Mouse (Mus musculus) hindbrain, embryonic 14.5 days (tissue): ENCODE results near the gene Mreg. TPM values are rescaled to one million over a fixed set of nuclear protein-coding genes. Genes with fewer than 3 reads are reported as not detected.
"Not testable (repeated sequence)": the region's sequence is repeated elsewhere in the genome, so short reads cannot be mapped to it uniquely, and the experiment has no call there.

Experiments used
- ATAC-seq: fragments of 200-750 bp; cut with Nextera tagmentation; 2 replicates; pipeline ENCODE4 v1.8.0; 2017; ENCODE audit warnings: moderate number of reproducible peaks, mild to moderate bottlenecking, moderate TSS enrichment, moderate library complexity; ENCODE audit not compliant: low FRiP score
- DNase-seq: peaks from one replicate; pipeline ENCODE4 v3.0.0-alpha.2; 2015; ENCODE audit warnings: low spot score
- H3K27ac ChIP-seq: fragments of 300-500 bp; sonication (generic); 2 replicates; pipeline ENCODE4 v1.5.1; 2014; ENCODE audit warnings: mild to moderate bottlenecking, moderate library complexity
- H3K27me3 ChIP-seq: fragments of 300-500 bp; sonication (generic); 2 replicates; pipeline ENCODE4 v1.6.1; 2014; ENCODE audit warnings: mild to moderate bottlenecking, low read length, mixed read lengths; ENCODE audit not compliant: control insufficient read depth, insufficient read depth
- H3K36me3 ChIP-seq: fragments of 300-500 bp; sonication (generic); replicated peaks from 2 replicates; pipeline ENCODE4 v1.6.1; 2014; ENCODE audit not compliant: control insufficient read depth, insufficient read depth
- H3K4me1 ChIP-seq: fragments of 300-500 bp; sonication (generic); replicated peaks from 2 replicates; pipeline ENCODE4 v1.6.1; 2014; ENCODE audit warnings: antibody characterized with exemption, low read length, mixed read lengths; ENCODE audit not compliant: control insufficient read depth, insufficient read depth
- H3K4me2 ChIP-seq: fragments of 300-500 bp; sonication (generic); replicated peaks from 2 replicates; pipeline ENCODE4 v1.6.1; 2014; ENCODE audit warnings: mild to moderate bottlenecking, moderate library complexity
- H3K4me3 ChIP-seq: fragments of 300-500 bp; sonication (generic); replicated peaks from 2 replicates; pipeline ENCODE4 v1.5.1; 2014; ENCODE audit warnings: mild to moderate bottlenecking, low read length
- H3K9ac ChIP-seq: fragments of 300-500 bp; sonication (generic); 2 replicates; pipeline ENCODE4 v1.6.1; 2014
- H3K9me3 ChIP-seq: fragments of 300-500 bp; sonication (generic); 2 replicates; pipeline ENCODE4 v1.6.1; 2016; ENCODE audit warnings: low read length; ENCODE audit not compliant: control insufficient read depth
- WGBS: fragments of 180-500 bp; shearing (Covaris S2); extraction: QIAGEN DNeasy Blood & Tissue Kit; methylation state at CpG from one replicate; pipeline ENCODE4 v1.1.7; 2014; 5-methylcytosine and 5-hydroxymethylcytosine counted together
- polyA plus RNA-seq: library from polyadenylated mRNA; unstranded; fragments of >200 nt; fragmentation: Nextera tagmentation; extraction: Ambion mirVana; gene quantifications from 2 replicates; pipeline ENCODE4 v1.2.1, GENCODE M21; 2014

The Mreg gene
- polyA plus RNA-seq, 1 experiment from 2014 or later, result 2.7 TPM

DNA sequence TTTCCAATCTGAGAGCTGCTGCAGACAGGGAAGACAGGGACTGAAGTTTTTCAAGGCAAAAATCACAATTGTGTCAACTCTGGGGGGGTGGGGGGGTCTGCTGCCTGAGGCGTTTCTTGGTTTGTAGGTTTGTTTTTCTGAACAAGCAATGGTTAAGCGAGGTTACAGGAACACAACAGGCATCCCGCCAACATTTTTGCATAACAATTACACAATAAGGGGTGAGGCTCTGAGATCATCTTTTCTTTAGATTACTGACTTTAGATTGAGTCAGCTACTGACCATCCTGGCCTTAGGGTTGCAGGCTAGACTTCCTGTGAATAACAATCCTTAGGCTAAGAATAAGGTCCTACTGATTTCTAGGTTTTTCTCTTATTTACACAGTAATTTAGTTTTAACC, 16.9 kb upstream of the Mreg start:
- no peak overlapping the region for H3K9ac ChIP-seq

GRCm38 (mm10) chr1:72227546-72227945, 15.4 kb upstream of the Mreg start:
- H3K4me3 ChIP-seq, result no peak overlapping the region
- no peak overlapping the region for H3K4me2 ChIP-seq
- ATAC-seq, result no peak
- no peaks in the 10 kb centered on the region for H3K4me1 ChIP-seq
- no peak overlapping the region for H3K9ac ChIP-seq
- 0 out of 2 replicates have a peak, but pooled peaks cover 5% of the 10 kb centered on the region for H3K27me3 ChIP-seq
- H3K36me3 ChIP-seq, result no peaks in the 10 kb centered on the region
- no peak for DNase-seq
- WGBS, result 90% methylated on average over 5 of the region's 5 CpGs
- H3K9me3 ChIP-seq, result no peaks in the 10 kb centered on the region
- H3K27ac ChIP-seq, result no peak overlapping the region

More for the DNA sequence above, 16.9 kb upstream of the Mreg start:
- H3K4me3 ChIP-seq, result no peak overlapping the region
- DNase-seq (no peak), ATAC-seq (no peak)
- H3K4me1 ChIP-seq, result no peaks in the 10 kb centered on the region
- no peak overlapping the region for H3K27ac ChIP-seq
- no peaks in the 10 kb centered on the region for H3K9me3 ChIP-seq
- 15% methylated on average over 3 of the region's 3 CpGs for WGBS
- H3K36me3 ChIP-seq, result no peaks in the 10 kb centered on the region
- H3K27me3 ChIP-seq, result 0 out of 2 replicates have a peak, but pooled peaks cover 5% of the 10 kb centered on the region
- H3K4me2 ChIP-seq, result no peak overlapping the region

DNA sequence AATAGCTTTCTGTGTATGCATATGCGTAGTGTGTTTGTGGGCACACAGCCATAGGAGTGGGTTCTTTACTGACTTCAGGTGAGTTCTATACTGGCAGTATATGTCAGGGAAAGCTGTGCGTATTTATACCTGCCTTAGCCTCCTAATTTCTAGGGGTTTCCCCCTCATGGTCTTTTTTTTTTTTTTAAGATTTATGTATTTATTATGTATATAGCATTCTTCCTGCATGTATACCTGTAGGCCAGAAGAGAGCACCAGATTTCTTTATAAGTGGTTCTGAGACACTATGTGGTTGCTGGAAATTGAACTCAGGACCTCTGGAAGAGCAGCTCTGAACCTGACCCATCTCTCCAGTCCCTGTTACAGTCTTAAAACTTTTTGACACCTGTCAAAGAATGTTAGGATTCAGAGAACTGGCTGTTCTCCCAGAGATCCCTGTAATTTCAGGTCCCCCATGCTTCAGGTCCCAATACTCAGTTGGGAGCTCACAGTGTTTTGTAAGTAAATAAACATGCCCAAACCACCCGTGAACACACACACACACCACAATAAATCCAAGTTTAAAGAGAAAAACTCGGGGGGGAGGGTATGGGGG, 14.9 kb upstream of the Mreg start:
- Histone ChIP-seq H3K27me3 (0 out of 2 replicates have a peak, but pooled peaks cover 5% of the 10 kb centered on the region), H3K9ac (peak overlapping the region; percentile 60; the same call in 1 of the 2 replicates), H3K4me1 (no peaks in the 10 kb centered on the region), H3K27ac (0 out of 2 replicates have a peak overlapping the region, but pooled peaks have one; percentile 32), H3K4me2 (peak overlapping the region; percentile 71; the same call in 1 of the 2 replicates), H3K36me3 (no peaks in the 10 kb centered on the region), H3K4me3 (no peak overlapping the region), H3K9me3 (no peaks in the 10 kb centered on the region)
- 55% methylated on average over 4 of the region's 4 CpGs for WGBS
- DNase-seq (no peak), ATAC-seq (no peak)

- H3K4me1 ChIP-seq, result no peaks in the 10 kb centered on the region
- DNase-seq (peak; percentile 75), ATAC-seq (peak; percentile 86)
- peak overlapping the region; percentile 60 for H3K9ac ChIP-seq
- peak overlapping the region; percentile 41 for H3K4me3 ChIP-seq
- H3K27me3 ChIP-seq, result 0 out of 2 replicates have a peak, but pooled peaks cover 5% of the 10 kb centered on the region
- no peaks in the 10 kb centered on the region for H3K36me3 ChIP-seq
- peak overlapping the region; percentile 71 for H3K4me2 ChIP-seq
- H3K27ac ChIP-seq, result peak overlapping the region; percentile 57; the same call in 1 of the 2 replicates
- no peaks in the 10 kb centered on the region for H3K9me3 ChIP-seq
- WGBS, result 2% methylated on average over 10 of the region's 18 CpGs
Observed at GRCm38 (mm10) chr1:72226172-72226886, 14.2 kb upstream of the Mreg start.

- not testable (repeated sequence) for H3K9me3 ChIP-seq, H3K36me3 ChIP-seq, H3K27me3 ChIP-seq, H3K4me1 ChIP-seq
- ATAC-seq (peak; percentile 91), DNase-seq (peak; percentile 87)
- peak overlapping the region; percentile 71 for H3K4me2 ChIP-seq
- peak overlapping the region; percentile 41 for H3K4me3 ChIP-seq
- 2% methylated on average over 24 of the region's 31 CpGs for WGBS
- peak overlapping the region; percentile 60 for H3K9ac ChIP-seq
- H3K27ac ChIP-seq, result peak overlapping the region; percentile 57; the same call in 1 of the 2 replicates
Observed at GRCm38 (mm10) chr1:72225720-72226171, 13.6 kb upstream of the Mreg start.

DNA sequence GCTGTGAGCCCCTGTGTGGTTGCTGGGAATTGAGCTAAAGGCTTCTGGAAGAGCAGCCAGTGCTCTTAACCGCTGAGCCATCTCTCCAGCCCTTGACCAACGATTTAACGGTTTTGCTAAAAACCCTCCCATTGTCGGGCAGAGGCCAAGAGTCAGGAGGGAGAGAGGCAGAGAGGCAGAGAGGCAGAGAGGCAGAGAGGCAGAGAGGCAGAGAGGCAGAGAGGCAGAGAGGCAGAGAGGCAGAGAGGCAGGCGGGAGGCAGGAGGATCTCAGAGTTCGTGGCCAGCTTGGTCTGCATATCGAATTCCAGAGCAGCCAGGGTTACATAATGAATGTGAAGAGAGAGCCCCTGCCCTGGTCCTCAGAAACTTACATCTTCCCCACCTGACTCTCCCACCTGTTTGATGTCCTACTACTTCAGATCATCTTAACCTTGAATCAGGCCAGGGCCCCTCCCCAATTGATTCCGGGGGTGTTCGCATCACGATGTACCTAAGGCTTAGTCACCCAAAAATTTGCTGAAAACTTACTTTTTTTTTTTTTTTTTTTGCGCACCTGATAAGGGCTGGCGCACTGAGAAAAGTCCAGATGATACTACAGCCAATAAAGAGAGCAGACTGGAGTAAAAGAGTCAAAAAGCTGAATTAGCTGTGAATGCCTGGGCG, 13.1 kb upstream of the Mreg start:
- H3K4me3 ChIP-seq, result peak overlapping the region; percentile 41
- no peak for ATAC-seq
- H3K27ac ChIP-seq, result 0 out of 2 replicates have a peak overlapping the region, but pooled peaks have one; percentile 57
- 0 out of 2 replicates have a peak, but pooled peaks cover 5% of the 10 kb centered on the region for H3K27me3 ChIP-seq
- no peaks in the 10 kb centered on the region for H3K36me3 ChIP-seq
- no peaks in the 10 kb centered on the region for H3K9me3 ChIP-seq
- no peak for DNase-seq
- 10% methylated on average over 13 of the region's 13 CpGs for WGBS
- H3K4me2 ChIP-seq, result peak overlapping the region; percentile 71
- H3K4me1 ChIP-seq, result no peaks in the 10 kb centered on the region
- no peak overlapping the region; the same call in 1 of the 2 replicates for H3K9ac ChIP-seq

- WGBS, result 21% methylated on average over 4 of the region's 4 CpGs
- Histone ChIP-seq H3K27me3 (0 out of 2 replicates have a peak, but pooled peaks cover 5% of the 10 kb centered on the region), H3K36me3 (no peaks in the 10 kb centered on the region), H3K9me3 (no peaks in the 10 kb centered on the region), H3K4me3 (no peak overlapping the region), H3K27ac (no peak overlapping the region), H3K9ac (no peak overlapping the region), H3K4me2 (no peak overlapping the region), H3K4me1 (no peaks in the 10 kb centered on the region)
- peak; percentile 39; the same call in 1 of the 2 replicates for ATAC-seq
- DNase-seq, result peak; percentile 43
Observed at GRCm38 (mm10) chr1:72220008-72220407, 7.9 kb upstream of the Mreg start.

DNA sequence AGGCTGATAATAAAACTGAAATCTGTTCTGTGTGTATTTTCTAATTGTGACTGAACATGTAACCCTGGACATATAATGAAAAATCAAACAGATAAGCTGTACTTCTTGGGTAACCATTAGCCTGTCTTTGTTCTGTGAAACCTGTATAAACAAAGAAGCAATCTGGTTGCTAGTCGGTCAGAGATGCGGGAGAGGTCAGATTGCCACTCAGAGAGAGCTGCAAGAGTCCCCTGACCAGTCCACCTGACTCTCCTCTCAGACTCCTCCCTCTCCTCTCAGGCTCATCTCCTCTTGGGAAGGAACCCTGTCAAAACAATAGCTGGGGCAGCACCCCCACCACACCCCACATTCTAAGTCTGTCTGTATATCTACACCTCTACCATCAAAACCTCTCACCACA, 7.0 kb upstream of the Mreg start:
- H3K4me2 ChIP-seq, result no peak overlapping the region
- H3K9ac ChIP-seq, result no peak overlapping the region
- WGBS, result 62% methylated on average over 2 of the region's 2 CpGs

GRCm38 (mm10) chr1:72218626-72219025, 6.5 kb upstream of the Mreg start:
- no peaks in the 10 kb centered on the region for H3K27me3 ChIP-seq
- H3K4me1 ChIP-seq, result no peaks in the 10 kb centered on the region
- H3K9me3 ChIP-seq, result no peaks in the 10 kb centered on the region
- H3K27ac ChIP-seq, result no peak overlapping the region
- 84% methylated on average over 2 of the region's 2 CpGs for WGBS
- DNase-seq, result no peak
- H3K4me3 ChIP-seq, result no peak overlapping the region
- H3K9ac ChIP-seq, result no peak overlapping the region
- ATAC-seq, result no peak
- H3K36me3 ChIP-seq, result no peaks in the 10 kb centered on the region
- H3K4me2 ChIP-seq, result no peak overlapping the region

More for the DNA sequence above, 7.0 kb upstream of the Mreg start:
- ATAC-seq (no peak), DNase-seq (no peak)
- H3K36me3 ChIP-seq, result no peaks in the 10 kb centered on the region
- no peak overlapping the region for H3K27ac ChIP-seq
- H3K4me1 ChIP-seq, result no peaks in the 10 kb centered on the region
- 0 out of 2 replicates have a peak, but pooled peaks cover under 1% of the 10 kb centered on the region for H3K27me3 ChIP-seq
- H3K9me3 ChIP-seq, result no peaks in the 10 kb centered on the region
- H3K4me3 ChIP-seq, result no peak overlapping the region
